Mouse (Mus musculus): ENCODE results near the gene Pi4ka.

Pi4ka gene

GRCm38 (mm10) chr16:17405736-17406443, at the start of gene Pi4ka, which contains the start of gene Snap29:
TSS of gene Pi4ka (minus strand) at chr16:17406314.
TSS of gene Snap29 (plus strand) at chr16:17405986.
- DNase-seq (ENCODE audit: low read depth, low spot score) = peak; percentile 95

- no peak for DNase-seq (ENCODE audit: low read depth, low spot score)
Measured at GRCm38 (mm10) chr16:17452373-17452715, 46.2 kb upstream of the Pi4ka start.

GRCm38 (mm10) chr16:17451541-17452372, 45.6 kb upstream of the Pi4ka start, which contains the start of gene Crkl:
TSS of gene Crkl (plus strand) at chr16:17451987.
- DNase-seq (ENCODE audit: low read depth, low spot score) = peak; percentile 90

GRCm38 (mm10) chr16:17432576-17432975, 26.5 kb upstream of the Pi4ka start:
- no peak for DNase-seq (ENCODE audit: low read depth, low spot score)

- no peak for DNase-seq (ENCODE audit: low read depth, low spot score)
Measured at GRCm38 (mm10) chr16:17423021-17423420, 16.9 kb upstream of the Pi4ka start.

- DNase-seq (ENCODE audit: low read depth, low spot score) = no peak
Measured at GRCm38 (mm10) chr16:17410209-17410608, 4.1 kb upstream of the Pi4ka start.

GRCm38 (mm10) chr16:17409046-17409445, 2.9 kb upstream of the Pi4ka start:
- no peak for DNase-seq (ENCODE audit: low read depth, low spot score)

GRCm38 (mm10) chr16:17406512-17407231, 558 bp upstream of the Pi4ka start:
- peak; percentile 44 for DNase-seq (ENCODE audit: low read depth, low spot score)

GRCm38 (mm10) chr16:17405271-17405696, 830 bp downstream of the Pi4ka start:
- peak; percentile 79 for DNase-seq (ENCODE audit: low read depth, low spot score)

GRCm38 (mm10) chr16:17402855-17403254, 3.3 kb downstream of the Pi4ka start:
- DNase-seq (ENCODE audit: low read depth, low spot score) = no peak

GRCm38 (mm10) chr16:17392784-17393183, 13.3 kb downstream of the Pi4ka start:
- DNase-seq (ENCODE audit: low read depth, low spot score) = no peak

GRCm38 (mm10) chr16:17383594-17384326, 22.4 kb downstream of the Pi4ka start:
- DNase-seq (ENCODE audit: low read depth, low spot score) = no peak

- no peak for DNase-seq (ENCODE audit: low read depth, low spot score)
Measured at GRCm38 (mm10) chr16:17382306-17382705, 23.8 kb downstream of the Pi4ka start.

- DNase-seq (ENCODE audit: low read depth, low spot score) = peak; percentile 35
Measured at GRCm38 (mm10) chr16:17358787-17359186, 47.3 kb downstream of the Pi4ka start.

GRCm38 (mm10) chr16:17356031-17356430, 50.1 kb downstream of the Pi4ka start:
- no peak for DNase-seq (ENCODE audit: low read depth, low spot score)

GRCm38 (mm10) chr16:17346766-17347165, 59.3 kb downstream of the Pi4ka start:
- no peak for DNase-seq (ENCODE audit: low read depth, low spot score)

GRCm38 (mm10) chr16:17345813-17346155, 60.3 kb downstream of the Pi4ka start:
- no peak for DNase-seq (ENCODE audit: low read depth, low spot score)

GRCm38 (mm10) chr16:17345141-17345812, 60.8 kb downstream of the Pi4ka start:
- DNase-seq (ENCODE audit: low read depth, low spot score) = no peak

GRCm38 (mm10) chr16:17341847-17342246, 64.3 kb downstream of the Pi4ka start:
- DNase-seq (ENCODE audit: low read depth, low spot score) = no peak

GRCm38 (mm10) chr16:17340705-17341104, 65.4 kb downstream of the Pi4ka start:
- DNase-seq (ENCODE audit: low read depth, low spot score) = no peak

- DNase-seq (ENCODE audit: low read depth, low spot score) = no peak
Measured at GRCm38 (mm10) chr16:17339701-17340100, 66.4 kb downstream of the Pi4ka start.
